Mouse (Mus musculus): ENCODE measurements around the gene BC048403.

The BC048403 gene

GRCm38 (mm10) chr10:121739548-121740505, at the start of gene BC048403:
Gene BC048403, plus strand, starts transcription at chr10:121739937.
- peak; percentile 89 for DNase-seq (ENCODE audit: low spot score)

GRCm38 (mm10) chr10:121692944-121693579, 46.7 kb upstream of the BC048403 start:
- DNase-seq (ENCODE audit: low spot score) = no peak

- no peak for DNase-seq (ENCODE audit: low spot score)
These were observed 45.2 kb upstream of the BC048403 start for GRCm38 (mm10) chr10:121694567-121694966.

- DNase-seq (ENCODE audit: low spot score) = peak; percentile 28
These were observed 38.2 kb upstream of the BC048403 start for GRCm38 (mm10) chr10:121701296-121702248.

- DNase-seq (ENCODE audit: low spot score) = peak; percentile 11
These were observed 36.1 kb upstream of the BC048403 start for GRCm38 (mm10) chr10:121703619-121704018.

- no peak for DNase-seq (ENCODE audit: low spot score)
These were observed 34.9 kb upstream of the BC048403 start for GRCm38 (mm10) chr10:121704871-121705270.

GRCm38 (mm10) chr10:121705399-121706163, 34.2 kb upstream of the BC048403 start:
- peak; percentile 19 for DNase-seq (ENCODE audit: low spot score)

GRCm38 (mm10) chr10:121716862-121717261, 22.9 kb upstream of the BC048403 start:
- DNase-seq (ENCODE audit: low spot score) = no peak

GRCm38 (mm10) chr10:121718896-121719585, 20.7 kb upstream of the BC048403 start:
- DNase-seq (ENCODE audit: low spot score) = no peak

- no peak for DNase-seq (ENCODE audit: low spot score)
These were observed 19.0 kb upstream of the BC048403 start for GRCm38 (mm10) chr10:121720701-121721100.

- no peak for DNase-seq (ENCODE audit: low spot score)
These were observed 13.2 kb upstream of the BC048403 start for GRCm38 (mm10) chr10:121726505-121726904.

GRCm38 (mm10) chr10:121727151-121727550, 12.6 kb upstream of the BC048403 start:
- DNase-seq (ENCODE audit: low spot score) = no peak

GRCm38 (mm10) chr10:121728226-121728625, 11.5 kb upstream of the BC048403 start:
- no peak for DNase-seq (ENCODE audit: low spot score)

GRCm38 (mm10) chr10:121731048-121731725, 8.6 kb upstream of the BC048403 start:
- no peak for DNase-seq (ENCODE audit: low spot score)

- no peak for DNase-seq (ENCODE audit: low spot score)
These were observed 7.2 kb upstream of the BC048403 start for GRCm38 (mm10) chr10:121732542-121732941.

- no peak for DNase-seq (ENCODE audit: low spot score)
These were observed 2.5 kb upstream of the BC048403 start for GRCm38 (mm10) chr10:121737256-121737655.

- DNase-seq (ENCODE audit: low spot score) = no peak
These were observed 2.6 kb downstream of the BC048403 start for GRCm38 (mm10) chr10:121742336-121742735.

- no peak for DNase-seq (ENCODE audit: low spot score)
These were observed 10.4 kb downstream of the BC048403 start for GRCm38 (mm10) chr10:121750175-121750574.

- DNase-seq (ENCODE audit: low spot score) = no peak
These were observed 14.5 kb downstream of the BC048403 start for GRCm38 (mm10) chr10:121754237-121754636.

GRCm38 (mm10) chr10:121755822-121756221, 16.1 kb downstream of the BC048403 start:
- no peak for DNase-seq (ENCODE audit: low spot score)
